Mouse (Mus musculus) heart, adult 2 months (tissue): ENCODE measurements around the gene Ptprn2.

Experiments
- CTCF ChIP-seq: fragments of 200-600 bp; IDR thresholded peaks from 2 replicates; pipeline ENCODE4 v1.8.1; 2022; ENCODE audit warnings: antibody characterized with exemption, mild to moderate bottlenecking, moderate library complexity
- EP300 ChIP-seq: fragments of 200-500 bp; IDR thresholded peaks from 2 replicates; pipeline ENCODE4 v1.6.1; 2011; ENCODE audit warnings: low read depth, low read length, control low read depth; ENCODE audit not compliant: insufficient read depth
- POLR2A ChIP-seq: fragments of 200-500 bp; IDR thresholded peaks from 2 replicates; pipeline ENCODE4 v1.6.1; 2011; ENCODE audit warnings: mild to moderate bottlenecking, low read depth, low read length, control low read depth; ENCODE audit not compliant: insufficient read depth

GRCm38 (mm10) chr12:117033172-117033571 lies 547.7 kb downstream of the Ptprn2 start:
- TF ChIP-seq POLR2A (no peak), EP300 (no peak), CTCF (no peak)
